Mouse (Mus musculus) B cell, adult 67 days (primary cell): Measurements from ENCODE around the gene Igfn1. TPM values are rescaled to one million over a fixed set of nuclear protein-coding genes. Genes with fewer than 3 reads are reported as not detected.

Experiments used
- total RNA-seq, 2 experiments: library from RNA; stranded (reverse); gene quantifications; 4 replicates each; pipeline ENCODE4 v1.2.4; 2023

Igfn1 gene
- total RNA-seq: under 1 TPM in 1 of 2 experiments, not detected in 1; 0.15 TPM

DNA sequence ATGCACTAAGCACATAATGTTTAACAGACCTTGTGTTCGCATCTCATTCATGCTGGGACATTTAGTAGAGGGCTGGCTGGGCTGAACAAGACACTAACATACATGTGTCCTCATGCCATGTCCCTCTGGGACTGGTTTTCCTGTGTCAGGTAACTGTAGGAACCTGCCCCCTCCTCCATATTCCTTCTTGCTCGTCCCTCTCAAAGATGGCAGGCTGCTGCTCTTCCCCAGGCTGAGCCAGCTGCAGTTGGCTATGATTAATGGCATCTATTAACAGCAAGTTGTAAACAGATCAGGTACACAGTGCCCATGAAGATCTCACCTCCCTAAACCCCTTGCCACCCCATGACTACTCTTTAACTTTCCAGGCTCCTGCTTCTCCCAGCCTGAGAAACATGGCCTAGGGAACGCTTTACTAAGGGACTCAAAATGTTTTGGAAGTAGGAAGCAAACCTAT, at the start of gene Igfn1:
Igfn1 (minus strand) TSS at position 51 of the 457 bp plus-strand sequence.

GRCm38 (mm10) chr1:136052547-136052946, 46.4 kb upstream of the Igfn1 start, which contains the start of gene Cacna1s:
Cacna1s (plus strand) TSS chr1:136052750.

DNA sequence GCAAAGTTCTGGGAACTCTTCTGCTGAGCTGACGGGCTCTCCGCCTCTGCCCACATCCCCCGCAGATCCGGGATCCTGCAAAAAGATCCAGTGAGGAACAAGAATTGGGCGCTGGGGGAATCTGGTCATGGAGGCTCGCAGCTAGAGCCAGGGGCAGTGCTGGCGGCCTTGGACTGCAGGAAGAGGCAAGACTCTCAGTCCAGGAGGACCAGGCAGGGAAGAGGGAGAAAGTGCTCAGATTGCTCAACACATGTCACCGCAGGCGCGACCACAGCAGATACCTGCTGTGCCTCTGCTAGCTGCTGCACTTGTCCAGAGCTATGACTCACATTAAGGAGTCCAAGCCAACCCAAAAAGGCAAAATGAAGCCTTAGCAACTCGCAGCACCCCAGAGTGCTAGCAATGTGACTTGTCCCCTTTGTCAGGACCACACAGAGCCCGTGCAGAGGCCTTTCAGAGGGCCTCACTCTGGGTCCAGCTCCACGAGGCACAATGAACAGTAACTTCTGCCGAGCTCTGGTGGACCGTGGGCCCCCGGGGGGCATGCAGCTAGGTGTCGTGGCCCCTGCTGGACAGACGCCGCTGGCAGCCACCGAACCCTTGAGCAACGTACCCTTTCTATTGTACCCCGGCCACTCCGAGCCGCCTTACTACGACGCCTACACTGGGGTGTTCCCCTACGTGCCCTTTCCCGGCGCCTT, 44.3 kb upstream of the Igfn1 start, which contains the start of gene Ascl5:
Ascl5 (plus strand) TSS at position 493 of the 701 bp plus-strand sequence.

DNA sequence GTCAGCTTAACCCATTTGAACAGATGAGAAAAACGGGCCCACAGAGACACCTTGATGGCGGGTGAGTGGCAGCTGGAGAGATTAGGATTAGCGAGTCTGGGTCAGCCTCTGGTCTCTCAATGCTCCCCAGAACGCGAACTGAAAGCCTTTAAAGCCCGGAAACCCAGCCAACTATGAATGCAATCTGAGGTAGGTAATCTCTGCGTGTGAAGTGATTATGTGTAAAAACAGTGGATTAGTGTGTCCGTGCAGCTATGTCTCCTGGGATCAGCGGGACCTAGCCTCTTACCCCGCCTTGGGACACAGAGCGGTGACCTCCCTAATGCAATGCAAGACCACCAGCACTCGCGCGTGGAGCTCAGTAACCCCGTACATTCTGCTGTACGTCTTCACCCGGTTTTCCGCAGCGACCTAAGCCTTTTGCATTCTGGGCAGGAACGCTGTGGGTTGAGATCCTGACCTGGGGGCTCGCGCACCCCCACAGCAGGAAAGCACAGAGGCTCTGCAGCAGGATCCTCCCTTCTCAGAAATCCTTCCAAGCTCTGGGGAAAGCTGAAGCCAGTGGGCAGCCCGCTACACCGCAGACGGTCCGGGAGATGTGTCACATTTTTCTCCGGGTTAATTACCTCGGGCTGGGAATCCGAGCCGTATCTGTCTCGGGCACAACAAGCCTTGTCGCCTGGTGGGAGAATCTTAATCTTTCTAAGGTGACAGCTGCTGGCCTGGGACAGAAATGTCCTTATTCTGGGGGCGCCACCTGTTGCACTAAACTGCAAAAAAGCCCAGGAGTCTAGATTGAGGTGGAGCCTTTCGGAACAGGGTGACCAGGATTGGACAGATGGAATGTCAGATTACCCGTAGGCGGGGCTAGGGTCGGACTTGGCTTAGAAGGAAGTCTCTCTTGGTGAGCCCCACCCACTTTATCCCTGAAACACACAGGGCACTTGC, 1.3 kb upstream of the Igfn1 start, which contains the start of gene Tmem9:
Tmem9 (plus strand) TSS at position 940 of the 948 bp plus-strand sequence.

DNA sequence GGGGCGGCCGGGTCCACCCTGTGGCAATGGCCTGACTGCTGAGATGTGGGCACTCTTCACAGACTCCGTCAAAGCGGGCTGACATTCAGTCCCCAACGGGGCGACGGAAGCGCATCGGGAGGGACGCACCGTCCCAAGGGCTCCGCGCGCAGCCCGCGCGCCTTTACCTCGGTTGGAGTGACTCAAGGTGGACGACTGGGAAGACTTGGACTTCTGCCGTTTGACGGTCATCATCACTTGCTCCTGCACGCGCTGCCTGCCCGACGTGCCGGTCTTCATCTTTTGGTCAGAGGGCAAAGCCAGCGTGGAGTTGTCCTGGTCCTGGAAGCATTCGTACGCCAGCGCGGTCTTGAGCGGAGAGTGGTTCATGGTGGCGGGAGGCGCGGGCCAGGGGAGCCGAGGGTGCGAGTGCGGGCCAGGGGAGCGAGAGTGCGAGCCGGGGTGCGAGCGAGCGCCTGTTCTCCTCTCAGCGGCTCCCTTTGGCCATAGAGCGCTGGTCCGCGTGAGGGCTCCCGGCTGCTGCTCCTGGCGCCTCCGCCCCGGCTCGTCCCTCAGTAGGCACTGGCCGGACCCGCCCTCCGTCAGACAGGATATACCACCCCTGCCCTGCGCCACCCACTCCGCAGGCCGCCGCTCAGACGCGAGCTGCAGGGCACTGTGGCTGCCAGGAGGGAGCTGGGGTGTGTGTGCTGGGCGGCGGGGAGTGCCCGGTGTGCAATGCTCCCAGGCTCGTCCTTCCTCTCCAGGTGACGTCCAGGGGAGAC, 87.3 kb downstream of the Igfn1 start, which contains the start of gene Pkp1:
Pkp1 (minus strand) TSS at position 564 of the 764 bp plus-strand sequence.

Other genes with a start within 250 kb of the Igfn1 start
- gene Phlda3, start 240.2 kb downstream of the Igfn1 start, total RNA-seq: not detected
- gene Tnni1, start 226.9 kb downstream of the Igfn1 start, total RNA-seq: not detected
- not detected for gene Lad1, start 187.7 kb downstream of the Igfn1 start, total RNA-seq
- gene Tnnt2, start 170.0 kb downstream of the Igfn1 start, total RNA-seq: not detected
- not detected for gene Pkp1, start 87.1 kb downstream of the Igfn1 start, total RNA-seq
- gene Tmem9, start 1.8 kb upstream of the Igfn1 start, total RNA-seq: 10 to 100 TPM; 11.4 to 14.3 TPM
- gene Ascl5, start 44.5 kb upstream of the Igfn1 start, total RNA-seq: not detected
- 1 to 10 TPM; 4.7 to 7.3 TPM for gene Cacna1s, start 46.4 kb upstream of the Igfn1 start, total RNA-seq
- gene Kif21b, start 125.0 kb upstream of the Igfn1 start, total RNA-seq: 100 to 1,000 TPM; 246 to 247 TPM
- gene Mroh3, start 206.5 kb upstream of the Igfn1 start, total RNA-seq: not detected
- not detected for gene Inava, start 227.9 kb upstream of the Igfn1 start, total RNA-seq